Mouse (Mus musculus): Measurements from ENCODE around the gene Nlrc5. TPM values are rescaled to one million over a fixed set of nuclear protein-coding genes. Genes with fewer than 3 reads are reported as not detected.

The Nlrc5 gene
- polyA plus RNA-seq, 1 experiment = 7.4 TPM

- Histone ChIP-seq H3K4me3 (ENCODE audit: low read depth, low read length) (no peak overlapping the region), H3K27me3 (ENCODE audit: control insufficient read depth, insufficient read depth, low read length) (no peaks in the 10 kb centered on the region), H3K4me1 (ENCODE audit: control insufficient read depth, insufficient read depth, insufficient read length, low read length) (peaks cover 6% of the 10 kb centered on the region; the same call in 1 of the 2 replicates), H3K27ac (ENCODE audit: insufficient read depth, low read depth, low read length) (no peak overlapping the region), H3K36me3 (ENCODE audit: control insufficient read depth, insufficient read depth, low read length) (no peaks in the 10 kb centered on the region)
- 35% methylated on average over 18 of the region's 18 CpGs for WGBS
- no peak for TF ChIP-seq POLR2A (IDR thresholded peaks at IDR 0.05; ENCODE audit: low read depth, low read length)
- TF ChIP-seq CTCF (IDR thresholded peaks at IDR 0.05; ENCODE audit: extremely low read depth, insufficient read length, insufficient replicate concordance, low read depth, low read length) = no peak
Observed at GRCm38 (mm10) chr8:94540889-94541795, 107.0 kb downstream of the Nlrc5 start.

GRCm38 (mm10) chr8:94543981-94544380 lies 109.8 kb downstream of the Nlrc5 start:
- Histone ChIP-seq H3K27ac (ENCODE audit: insufficient read depth, low read depth, low read length) (no peak overlapping the region), H3K4me1 (ENCODE audit: control insufficient read depth, insufficient read depth, insufficient read length, low read length) (no peaks in the 10 kb centered on the region), H3K36me3 (ENCODE audit: control insufficient read depth, insufficient read depth, low read length) (no peaks in the 10 kb centered on the region; the same call in 1 of the 2 replicates), H3K27me3 (ENCODE audit: control insufficient read depth, insufficient read depth, low read length) (no peaks in the 10 kb centered on the region), H3K4me3 (ENCODE audit: low read depth, low read length) (no peak overlapping the region)
- no peak for TF ChIP-seq POLR2A (IDR thresholded peaks at IDR 0.05; ENCODE audit: low read depth, low read length)
- no peak for TF ChIP-seq CTCF (IDR thresholded peaks at IDR 0.05; ENCODE audit: extremely low read depth, insufficient read length, insufficient replicate concordance, low read depth, low read length)
- 69% methylated on average over 8 of the region's 8 CpGs for WGBS

GRCm38 (mm10) chr8:94549041-94549440 lies 114.9 kb downstream of the Nlrc5 start:
- Histone ChIP-seq H3K27ac (ENCODE audit: insufficient read depth, low read depth, low read length) (no peak overlapping the region), H3K4me1 (ENCODE audit: control insufficient read depth, insufficient read depth, insufficient read length, low read length) (no peaks in the 10 kb centered on the region), H3K4me3 (ENCODE audit: low read depth, low read length) (no peak overlapping the region), H3K27me3 (ENCODE audit: control insufficient read depth, insufficient read depth, low read length) (no peaks in the 10 kb centered on the region), H3K36me3 (ENCODE audit: control insufficient read depth, insufficient read depth, low read length) (no peaks in the 10 kb centered on the region; the same call in 1 of the 2 replicates)
- WGBS = 75% methylated on average over 5 of the region's 5 CpGs
- TF ChIP-seq POLR2A (IDR thresholded peaks at IDR 0.05; ENCODE audit: low read depth, low read length) (no peak), CTCF (IDR thresholded peaks at IDR 0.05; ENCODE audit: extremely low read depth, insufficient read length, insufficient replicate concordance, low read depth, low read length) (no peak)

- WGBS = 73% methylated on average over 5 of the region's 5 CpGs
- H3K4me1 ChIP-seq (ENCODE audit: control insufficient read depth, insufficient read depth, insufficient read length, low read length) = no peaks in the 10 kb centered on the region
- H3K36me3 ChIP-seq (ENCODE audit: control insufficient read depth, insufficient read depth, low read length) = no peaks in the 10 kb centered on the region; the same call in 1 of the 2 replicates
- no peaks in the 10 kb centered on the region for H3K27me3 ChIP-seq (ENCODE audit: control insufficient read depth, insufficient read depth, low read length)
- no peak overlapping the region for H3K27ac ChIP-seq (ENCODE audit: insufficient read depth, low read depth, low read length)
- no peak for TF ChIP-seq POLR2A (IDR thresholded peaks at IDR 0.05; ENCODE audit: low read depth, low read length)
- TF ChIP-seq CTCF (IDR thresholded peaks at IDR 0.05; ENCODE audit: extremely low read depth, insufficient read length, insufficient replicate concordance, low read depth, low read length) = no peak
- no peak overlapping the region for H3K4me3 ChIP-seq (ENCODE audit: low read depth, low read length)
Observed at GRCm38 (mm10) chr8:94549482-94549881, 115.3 kb downstream of the Nlrc5 start.

- Histone ChIP-seq H3K4me1 (ENCODE audit: control insufficient read depth, insufficient read depth, insufficient read length, low read length) (no peaks in the 10 kb centered on the region), H3K36me3 (ENCODE audit: control insufficient read depth, insufficient read depth, low read length) (no peaks in the 10 kb centered on the region; the same call in 1 of the 2 replicates), H3K27ac (ENCODE audit: insufficient read depth, low read depth, low read length) (no peak overlapping the region), H3K27me3 (ENCODE audit: control insufficient read depth, insufficient read depth, low read length) (no peaks in the 10 kb centered on the region), H3K4me3 (ENCODE audit: low read depth, low read length) (no peak overlapping the region)
- 82% methylated on average over 5 of the region's 5 CpGs for WGBS
- TF ChIP-seq POLR2A (IDR thresholded peaks at IDR 0.05; ENCODE audit: low read depth, low read length) = no peak
- TF ChIP-seq CTCF (IDR thresholded peaks at IDR 0.05; ENCODE audit: extremely low read depth, insufficient read length, insufficient replicate concordance, low read depth, low read length) = no peak
Observed at GRCm38 (mm10) chr8:94549998-94550397, 115.8 kb downstream of the Nlrc5 start.

GRCm38 (mm10) chr8:94551471-94552422 lies 117.6 kb downstream of the Nlrc5 start:
- H3K27me3 ChIP-seq (ENCODE audit: control insufficient read depth, insufficient read depth, low read length) = no peaks in the 10 kb centered on the region
- H3K4me3 ChIP-seq (ENCODE audit: low read depth, low read length) = no peak overlapping the region
- no peaks in the 10 kb centered on the region for H3K4me1 ChIP-seq (ENCODE audit: control insufficient read depth, insufficient read depth, insufficient read length, low read length)
- 74% methylated on average over 17 of the region's 17 CpGs for WGBS
- no peak overlapping the region for H3K27ac ChIP-seq (ENCODE audit: insufficient read depth, low read depth, low read length)
- H3K36me3 ChIP-seq (ENCODE audit: control insufficient read depth, insufficient read depth, low read length) = no peaks in the 10 kb centered on the region; the same call in 1 of the 2 replicates
- TF ChIP-seq POLR2A (IDR thresholded peaks at IDR 0.05; ENCODE audit: low read depth, low read length) (no peak), CTCF (IDR thresholded peaks at IDR 0.05; ENCODE audit: extremely low read depth, insufficient read length, insufficient replicate concordance, low read depth, low read length) (no peak)

Data from small intestine, adult 2 months (tissue).